Mouse (Mus musculus) neural tube, embryonic 11.5 days (tissue): ENCODE measurements at regions not wholly inside any gene's neighbourhood (a gene's known extent, or its start where the extent isn't known, plus 50 kb on each side); places are given as distances from the start of the nearest gene placed in this dataset.

Source experiments
- ATAC-seq: fragments of 200-750 bp; cut with Nextera tagmentation; 2 replicates; pipeline ENCODE4 v1.8.0; 2017; ENCODE audit warnings: moderate number of reproducible peaks, mild to moderate bottlenecking, moderate TSS enrichment, moderate library complexity; ENCODE audit not compliant: insufficient read depth, low FRiP score, low TSS enrichment
- DNase-seq: peaks from one replicate; pipeline ENCODE4 v3.0.0-alpha.2; 2015; ENCODE audit warnings: low spot score
- H3K27ac ChIP-seq: fragments of 300-500 bp; sonication (generic); 2 replicates; pipeline ENCODE4 v1.5.1; 2014; ENCODE audit warnings: low read depth, mild to moderate bottlenecking, low read length
- H3K27me3 ChIP-seq: fragments of 300-500 bp; sonication (generic); 2 replicates; pipeline ENCODE4 v1.6.1; 2014; ENCODE audit warnings: mild to moderate bottlenecking, low read length, mixed read lengths; ENCODE audit not compliant: control insufficient read depth, insufficient read depth
- H3K36me3 ChIP-seq: fragments of 300-500 bp; sonication (generic); 2 replicates; pipeline ENCODE4 v1.6.1; 2014; ENCODE audit warnings: mild to moderate bottlenecking, low read length, moderate library complexity, mixed read lengths; ENCODE audit not compliant: control insufficient read depth, insufficient read depth
- H3K4me1 ChIP-seq: fragments of 300-500 bp; sonication (generic); 2 replicates; pipeline ENCODE4 v1.6.1; 2014; ENCODE audit warnings: low read length, mixed read lengths; ENCODE audit not compliant: control insufficient read depth, insufficient read depth
- H3K4me2 ChIP-seq: fragments of 300-500 bp; sonication (generic); 2 replicates; pipeline ENCODE4 v1.6.1; 2014; ENCODE audit warnings: low read depth, mild to moderate bottlenecking, moderate library complexity
- H3K4me3 ChIP-seq: fragments of 300-500 bp; sonication (generic); 2 replicates; pipeline ENCODE4 v1.5.1; 2014; ENCODE audit warnings: low read depth, low read length
- H3K9ac ChIP-seq: fragments of 300-500 bp; sonication (generic); 2 replicates; pipeline ENCODE4 v1.6.1; 2014; ENCODE audit warnings: mild to moderate bottlenecking, low read length
- H3K9me3 ChIP-seq: fragments of 300-500 bp; sonication (generic); 2 replicates; pipeline ENCODE4 v1.6.1; 2016; ENCODE audit warnings: low read length; ENCODE audit not compliant: control insufficient read depth
- WGBS: fragments of 180-500 bp; shearing (Covaris S2); extraction: QIAGEN DNeasy Blood & Tissue Kit; methylation state at CpG from one replicate; pipeline ENCODE4 v1.1.7; 2014; 5-methylcytosine and 5-hydroxymethylcytosine counted together

DNA sequence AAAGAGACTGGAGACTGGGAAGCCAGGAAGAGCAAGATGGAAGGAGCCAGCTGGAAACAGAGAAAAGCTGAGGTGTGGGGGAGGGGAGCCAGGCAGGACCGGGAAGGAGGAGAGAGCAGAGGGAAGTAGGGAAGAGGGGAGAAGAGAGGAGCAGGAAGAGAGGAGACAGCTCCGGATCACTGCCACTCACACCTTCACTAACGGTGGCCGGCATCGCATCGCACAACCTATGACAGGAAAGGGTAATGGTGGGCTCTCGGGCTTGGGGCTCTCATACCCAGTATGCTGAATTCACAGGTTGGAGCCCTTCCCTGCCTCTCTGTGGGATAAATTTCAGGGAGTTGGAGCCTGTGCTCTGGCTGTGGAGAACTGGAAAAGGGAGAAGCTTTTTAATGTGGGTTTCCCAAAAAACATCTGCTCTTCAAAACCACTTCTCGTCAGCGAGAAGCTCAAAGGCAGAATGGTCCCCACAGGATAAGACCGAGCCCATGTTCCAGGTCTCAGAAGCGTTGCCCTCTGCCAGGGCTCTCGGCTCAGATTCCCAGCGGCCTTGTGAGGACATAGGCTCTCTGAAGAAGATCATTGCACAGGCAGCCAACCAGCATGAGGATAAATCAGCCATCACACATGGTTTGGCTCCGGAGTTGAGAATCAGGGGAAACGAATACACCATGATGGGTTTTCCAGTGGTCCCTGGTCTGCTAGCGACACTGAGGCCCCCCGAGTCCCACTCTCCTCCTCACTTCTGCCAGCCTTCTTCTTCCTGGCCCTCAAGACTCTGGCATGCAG, 53.8 kb upstream of the Coro2b start:
- H3K9me3 ChIP-seq = no peaks in the 10 kb centered on the region
- no peaks in the 10 kb centered on the region for H3K36me3 ChIP-seq
- DNase-seq (no peak), ATAC-seq (no peak)
- no peak overlapping the region for H3K4me2 ChIP-seq
- 84% methylated on average over 16 of the region's 17 CpGs for whole genome bisulfite sequencing
- H3K4me3 ChIP-seq = no peak overlapping the region
- no peaks in the 10 kb centered on the region for H3K27me3 ChIP-seq
- H3K9ac ChIP-seq = no peak overlapping the region
- no peaks in the 10 kb centered on the region for H3K4me1 ChIP-seq
- no peak overlapping the region for H3K27ac ChIP-seq

DNA sequence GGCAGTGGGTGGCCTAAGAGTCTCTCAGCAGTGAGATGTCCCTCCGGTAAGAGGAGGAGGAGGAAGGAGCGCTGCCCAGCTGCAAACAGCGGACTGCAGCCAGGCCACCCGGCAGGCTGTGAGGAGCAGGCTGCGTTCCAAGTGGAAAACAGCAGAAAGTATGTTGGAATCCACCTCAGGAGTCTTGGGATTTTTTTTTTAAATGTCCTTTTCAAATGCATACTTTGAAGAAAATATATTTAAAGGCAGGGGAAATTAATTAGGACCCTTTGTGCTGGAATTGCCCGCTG, 54.3 kb upstream of the Coro2b start:
- H3K9ac ChIP-seq = no peak overlapping the region
- WGBS = 81% methylated on average over 6 of the region's 6 CpGs
- H3K27ac ChIP-seq = no peak overlapping the region
- no peak overlapping the region for H3K4me3 ChIP-seq
- DNase-seq = no peak
- no peaks in the 10 kb centered on the region for H3K9me3 ChIP-seq
- no peaks in the 10 kb centered on the region for H3K27me3 ChIP-seq
- ATAC-seq = no peak
- H3K4me1 ChIP-seq = no peaks in the 10 kb centered on the region
- H3K4me2 ChIP-seq = no peak overlapping the region
- H3K36me3 ChIP-seq = no peaks in the 10 kb centered on the region

DNA sequence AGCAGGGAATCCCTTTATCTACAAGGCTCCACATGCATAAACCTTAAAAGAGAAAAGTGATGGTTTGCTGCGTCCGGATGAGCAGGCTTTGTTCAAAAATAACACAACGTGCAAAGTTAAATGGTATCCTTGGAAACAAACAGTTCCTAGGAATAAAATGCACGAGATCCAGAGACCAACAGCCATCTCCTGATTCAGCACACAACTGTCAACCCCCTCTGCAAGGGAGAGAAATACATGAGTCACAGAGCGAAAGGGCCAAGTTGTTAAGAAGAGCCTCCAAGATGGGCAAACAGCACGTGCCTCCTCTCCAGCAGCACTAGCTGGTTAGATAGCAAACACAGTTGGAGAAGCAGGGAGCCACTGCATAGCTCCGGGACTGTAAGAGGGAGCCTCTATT, 61.2 kb upstream of the Coro2b start:
- ATAC-seq = no peak
- DNase-seq = no peak
- H3K4me3 ChIP-seq = no peak overlapping the region
- 82% methylated on average over 7 of the region's 7 CpGs for WGBS
- H3K9me3 ChIP-seq = no peaks in the 10 kb centered on the region
- H3K9ac ChIP-seq = no peak overlapping the region
- no peak overlapping the region for H3K27ac ChIP-seq
- no peaks in the 10 kb centered on the region for H3K4me1 ChIP-seq
- no peaks in the 10 kb centered on the region for H3K36me3 ChIP-seq
- no peaks in the 10 kb centered on the region for H3K27me3 ChIP-seq
- H3K4me2 ChIP-seq = no peak overlapping the region

DNA sequence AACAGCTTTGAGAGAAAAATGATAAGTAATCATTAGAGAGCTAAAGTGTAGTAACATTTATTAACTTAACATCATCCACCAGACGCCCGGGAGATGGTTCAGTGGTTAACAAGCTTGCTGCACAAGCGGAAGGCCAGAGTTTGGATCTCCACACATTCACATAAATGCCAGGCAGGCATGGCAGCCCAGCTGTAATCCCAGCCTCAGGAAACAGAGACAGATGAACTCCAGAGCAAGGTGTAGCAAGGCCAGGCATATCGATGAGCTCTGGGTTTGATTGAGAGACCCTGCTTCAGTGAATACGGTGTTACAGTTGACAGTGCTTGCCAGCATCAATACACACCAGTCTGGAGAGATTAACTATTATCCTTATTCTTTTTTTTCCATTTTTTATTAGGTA, 62.1 kb upstream of the Coro2b start:
- Histone ChIP-seq H3K9ac (no peak overlapping the region), H3K4me2 (no peak overlapping the region), H3K36me3 (no peaks in the 10 kb centered on the region), H3K27ac (no peak overlapping the region), H3K4me3 (no peak overlapping the region), H3K27me3 (no peaks in the 10 kb centered on the region), H3K9me3 (no peaks in the 10 kb centered on the region), H3K4me1 (no peaks in the 10 kb centered on the region)
- WGBS = 94% methylated on average over 5 of the region's 5 CpGs
- DNase-seq (no peak), ATAC-seq (no peak)

DNA sequence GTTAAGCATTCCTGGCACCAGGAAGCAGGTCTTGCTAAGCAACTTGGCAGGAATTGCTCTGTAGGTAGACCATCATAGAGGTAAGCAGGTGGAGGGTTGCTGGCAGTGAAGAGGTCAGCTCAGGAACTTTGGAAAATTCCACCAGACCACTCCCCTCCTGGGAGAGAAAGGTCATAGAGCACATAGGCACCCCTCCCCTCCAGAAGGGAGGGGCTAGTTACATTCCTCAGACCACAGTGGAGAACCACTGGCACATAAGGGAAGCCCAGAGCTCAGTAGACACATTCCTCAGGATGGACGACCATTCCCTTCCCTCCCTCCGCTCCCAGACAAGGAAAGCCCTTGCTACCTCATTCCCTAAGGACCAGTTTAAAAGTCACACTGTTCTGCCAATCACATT, 67.1 kb upstream of the Itga11 start:
- WGBS = 77% methylated on average over 2 of the region's 2 CpGs
- Histone ChIP-seq H3K36me3 (no peaks in the 10 kb centered on the region), H3K27me3 (no peaks in the 10 kb centered on the region), H3K27ac (no peak overlapping the region), H3K4me3 (no peak overlapping the region), H3K9ac (no peak overlapping the region), H3K4me1 (no peaks in the 10 kb centered on the region; the same call in 1 of the 2 replicates), H3K4me2 (no peak overlapping the region), H3K9me3 (no peaks in the 10 kb centered on the region)
- no peak for DNase-seq
- no peak for ATAC-seq

DNA sequence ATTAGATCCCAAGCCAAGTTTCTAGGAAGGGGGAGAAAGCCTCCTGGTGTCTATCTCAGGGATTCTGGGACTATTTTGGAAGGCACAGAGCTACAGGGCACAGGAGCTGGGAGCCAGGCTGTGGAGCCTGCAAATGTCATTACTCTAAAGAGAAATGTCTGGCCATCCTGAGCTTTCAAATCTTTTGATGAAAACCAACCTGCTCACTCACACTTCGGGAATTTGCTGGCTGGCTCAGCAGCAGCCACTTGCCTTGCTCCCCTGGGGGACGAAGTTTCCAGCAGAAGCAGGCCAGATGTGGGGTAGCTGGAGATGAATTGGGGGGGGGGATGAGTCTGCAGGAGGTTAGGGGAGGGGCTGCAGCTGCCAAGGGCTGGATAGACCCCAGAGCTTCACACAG, 66.2 kb upstream of the Itga11 start:
- Histone ChIP-seq H3K4me1 (no peaks in the 10 kb centered on the region; the same call in 1 of the 2 replicates), H3K9ac (no peak overlapping the region), H3K4me3 (no peak overlapping the region), H3K9me3 (no peaks in the 10 kb centered on the region), H3K27me3 (no peaks in the 10 kb centered on the region), H3K27ac (no peak overlapping the region), H3K36me3 (no peaks in the 10 kb centered on the region), H3K4me2 (no peak overlapping the region)
- 52% methylated on average over 2 of the region's 2 CpGs for WGBS
- no peak for ATAC-seq
- DNase-seq = peak; percentile 26

DNA sequence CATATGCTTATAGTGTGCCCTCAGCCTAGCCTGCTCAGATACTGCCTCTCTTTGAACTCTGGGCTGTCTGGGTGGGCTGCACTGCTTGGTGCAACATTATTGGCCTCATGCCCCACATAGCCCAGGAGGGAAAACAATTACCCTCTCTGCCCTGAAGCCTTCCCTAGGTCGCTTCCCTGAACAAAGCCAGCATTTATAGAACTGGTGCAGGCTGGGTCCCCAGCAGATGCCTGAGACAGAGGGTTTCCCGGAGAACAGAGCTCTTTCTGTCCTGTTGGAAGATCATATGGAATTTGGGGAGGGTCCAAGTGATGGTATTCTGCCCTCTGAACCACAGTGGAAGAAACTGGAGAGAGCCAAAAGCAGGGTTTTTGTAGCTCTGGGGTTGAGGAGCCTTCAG, 64.6 kb upstream of the Itga11 start:
- no peaks in the 10 kb centered on the region for H3K36me3 ChIP-seq
- H3K9ac ChIP-seq = no peak overlapping the region
- H3K27me3 ChIP-seq = no peaks in the 10 kb centered on the region
- ATAC-seq (no peak), DNase-seq (peak; percentile 51)
- no peaks in the 10 kb centered on the region; the same call in 1 of the 2 replicates for H3K4me1 ChIP-seq
- 29% methylated on average over 2 of the region's 2 CpGs for WGBS
- no peaks in the 10 kb centered on the region for H3K9me3 ChIP-seq
- H3K4me3 ChIP-seq = no peak overlapping the region
- peak overlapping the region; percentile 49; the same call in 1 of the 2 replicates for H3K27ac ChIP-seq
- H3K4me2 ChIP-seq = no peak overlapping the region

DNA sequence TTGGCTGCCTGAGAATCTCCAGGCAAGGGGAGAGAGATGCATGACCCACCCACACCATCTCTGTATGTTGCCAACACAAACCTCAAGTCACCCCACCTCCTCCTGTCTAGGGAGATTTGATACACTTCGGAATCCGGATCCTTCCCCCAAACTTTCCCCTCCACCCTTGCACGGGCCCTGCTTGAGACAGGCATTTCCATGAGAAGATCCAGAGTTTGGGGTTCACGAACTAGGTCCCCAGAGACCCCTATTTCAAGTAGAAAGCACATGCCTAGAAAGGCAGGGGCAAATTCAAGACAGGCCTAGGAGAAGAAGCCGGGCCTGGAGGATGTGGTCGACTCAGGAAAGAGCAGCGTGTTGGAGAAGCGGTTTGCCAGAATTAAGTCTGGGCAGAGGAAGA, 63.8 kb upstream of the Itga11 start:
- WGBS = 76% methylated on average over 8 of the region's 8 CpGs
- H3K4me2 ChIP-seq = no peak overlapping the region
- no peaks in the 10 kb centered on the region; the same call in 1 of the 2 replicates for H3K4me1 ChIP-seq
- ATAC-seq (no peak), DNase-seq (no peak)
- H3K9me3 ChIP-seq = no peaks in the 10 kb centered on the region
- H3K9ac ChIP-seq = no peak overlapping the region
- no peaks in the 10 kb centered on the region for H3K36me3 ChIP-seq
- no peak overlapping the region for H3K4me3 ChIP-seq
- no peaks in the 10 kb centered on the region for H3K27me3 ChIP-seq
- peak overlapping the region; percentile 49; the same call in 1 of the 2 replicates for H3K27ac ChIP-seq

DNA sequence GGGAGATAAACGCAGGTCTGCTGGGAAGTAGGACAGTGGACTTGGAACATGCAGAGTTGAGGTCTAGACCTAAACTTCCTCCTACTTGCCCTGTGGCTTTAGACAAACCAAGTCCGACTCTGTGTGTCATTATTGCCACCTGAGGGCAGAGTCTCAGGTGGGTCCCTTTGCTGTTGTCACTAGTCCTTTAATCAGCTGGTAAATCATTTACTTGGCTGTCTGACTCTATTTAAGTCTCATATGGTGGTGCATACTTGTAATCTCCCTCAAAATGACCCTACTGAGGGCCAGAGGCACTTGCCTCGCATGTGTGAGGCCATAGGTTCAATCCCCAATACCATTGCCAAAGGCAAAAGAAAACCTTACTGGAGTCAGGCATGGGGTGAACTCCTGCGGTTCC, 62.7 kb upstream of the Itga11 start:
- Histone ChIP-seq H3K4me3 (no peak overlapping the region), H3K9me3 (no peaks in the 10 kb centered on the region), H3K9ac (no peak overlapping the region), H3K4me2 (no peak overlapping the region), H3K4me1 (no peaks in the 10 kb centered on the region; the same call in 1 of the 2 replicates), H3K27ac (no peak overlapping the region), H3K27me3 (no peaks in the 10 kb centered on the region), H3K36me3 (no peaks in the 10 kb centered on the region)
- ATAC-seq (no peak), DNase-seq (no peak)
- WGBS = 79% methylated on average over 4 of the region's 4 CpGs
